Mouse (Mus musculus): ENCODE measurements around the gene Pgp. TPM values are rescaled to one million over a fixed set of nuclear protein-coding genes. Genes with fewer than 3 reads are reported as not detected.
A peak's percentile ranks its signal among the peaks of the same experiment; 100 is the strongest.

The Pgp gene
- total RNA-seq, 2 experiments from 2014 or later = 60.4 to 75.1 TPM

DNA sequence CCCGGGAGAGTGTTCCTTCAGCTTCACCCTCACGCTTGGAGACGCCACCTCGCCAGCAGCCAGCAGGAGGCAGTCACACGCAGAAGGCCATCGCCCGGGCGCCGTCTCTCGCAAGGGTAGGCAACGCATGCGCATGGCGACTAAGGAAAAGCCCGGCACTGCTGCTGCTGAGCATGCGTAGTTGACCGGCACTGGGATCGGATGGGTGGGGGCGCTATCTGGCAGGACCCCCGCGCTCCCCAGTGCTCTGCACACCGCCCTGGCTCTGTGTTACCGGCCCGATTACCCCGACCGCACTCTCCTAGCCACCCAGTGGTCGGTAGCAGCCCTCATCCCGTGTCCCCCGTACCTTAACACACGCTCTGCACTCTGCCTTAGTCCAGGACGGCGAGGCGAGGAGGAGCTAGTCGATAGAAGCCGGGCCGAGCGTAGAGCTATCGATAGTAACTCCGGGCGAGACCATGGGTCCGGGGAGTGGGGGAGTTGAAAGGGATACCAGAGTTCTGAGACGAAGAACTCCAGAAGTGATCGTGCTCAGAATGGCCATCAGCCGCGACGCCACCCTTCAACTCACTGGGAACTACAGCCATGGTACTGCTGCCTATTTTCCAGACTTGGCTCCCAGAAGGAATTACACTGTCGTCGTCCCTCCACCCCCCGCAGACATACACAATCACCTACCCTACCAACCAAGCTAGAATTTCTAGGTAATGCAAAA is 8.6 kb downstream of the Pgp start, which contains the start of gene Mlst8:
Gene Mlst8 (minus strand): TSS at position 416 of the 718 bp plus-strand sequence.
- DNase-seq (ENCODE audit: low spot score in 2 of 2) = peak; percentile 98
- intact Hi-C loops (cut with DNase I) = loop anchor here (5.0 kb wide), 1 partner anchor 33 kb away; no protein-coding TSS in a partner anchor

DNA sequence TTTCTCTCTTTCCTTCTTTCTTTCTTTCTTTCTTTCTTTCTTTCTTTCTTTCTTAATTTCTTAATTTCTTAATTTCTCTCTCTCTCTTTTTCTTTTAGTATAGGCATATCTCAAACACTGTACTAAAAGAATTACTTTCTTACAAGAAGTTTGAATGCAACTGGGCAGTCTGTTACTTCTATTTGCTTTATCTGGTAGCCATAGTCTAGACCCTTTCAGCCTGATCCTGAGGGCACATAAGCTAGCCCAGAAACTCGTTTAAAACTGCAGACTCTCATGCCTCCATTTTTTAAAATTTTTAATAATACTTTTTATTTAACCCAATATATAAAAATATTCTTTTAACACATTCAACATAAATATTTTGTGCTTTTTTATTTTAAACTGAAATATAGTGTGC is 9.2 kb downstream of the Pgp start:
- intact Hi-C loops (cut with DNase I) = loop anchor here (5.0 kb wide), 1 partner anchor 33 kb away; no protein-coding TSS in a partner anchor
- DNase-seq (ENCODE audit: low spot score in 2 of 2) = no peak

DNA sequence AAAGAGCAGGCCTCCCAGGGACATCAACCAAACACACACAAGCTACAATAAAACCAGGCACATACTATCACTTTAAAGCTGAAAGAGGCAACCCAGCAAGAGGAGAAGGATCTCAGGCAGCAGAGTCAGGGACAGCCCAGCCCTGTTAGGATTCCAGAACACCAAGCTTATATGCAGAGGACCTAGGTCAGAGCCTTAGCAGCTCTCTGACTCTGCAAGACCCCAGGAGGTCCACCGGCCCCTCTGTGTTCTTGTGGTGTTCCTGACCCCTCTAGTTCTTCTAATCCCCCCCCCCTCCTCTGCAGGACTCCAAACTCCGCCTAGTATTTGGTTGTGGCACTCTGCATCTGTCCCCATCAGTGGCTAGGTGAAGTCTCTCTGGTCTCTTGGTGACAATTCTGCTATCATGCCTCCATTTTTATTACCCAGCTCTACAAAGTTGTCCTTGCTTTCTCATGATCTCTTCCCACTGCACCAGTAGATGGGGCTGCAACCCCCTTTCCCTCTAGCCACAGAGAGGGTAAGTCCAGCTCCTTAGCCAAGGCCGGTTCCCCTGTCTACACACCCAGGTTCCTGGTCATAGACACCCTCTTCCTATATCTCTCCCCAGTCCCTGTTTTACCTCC is 10.1 kb downstream of the Pgp start:
- no peak for DNase-seq (ENCODE audit: low spot score in 2 of 2)
- intact Hi-C loops (cut with DNase I) = no loop called here

DNA sequence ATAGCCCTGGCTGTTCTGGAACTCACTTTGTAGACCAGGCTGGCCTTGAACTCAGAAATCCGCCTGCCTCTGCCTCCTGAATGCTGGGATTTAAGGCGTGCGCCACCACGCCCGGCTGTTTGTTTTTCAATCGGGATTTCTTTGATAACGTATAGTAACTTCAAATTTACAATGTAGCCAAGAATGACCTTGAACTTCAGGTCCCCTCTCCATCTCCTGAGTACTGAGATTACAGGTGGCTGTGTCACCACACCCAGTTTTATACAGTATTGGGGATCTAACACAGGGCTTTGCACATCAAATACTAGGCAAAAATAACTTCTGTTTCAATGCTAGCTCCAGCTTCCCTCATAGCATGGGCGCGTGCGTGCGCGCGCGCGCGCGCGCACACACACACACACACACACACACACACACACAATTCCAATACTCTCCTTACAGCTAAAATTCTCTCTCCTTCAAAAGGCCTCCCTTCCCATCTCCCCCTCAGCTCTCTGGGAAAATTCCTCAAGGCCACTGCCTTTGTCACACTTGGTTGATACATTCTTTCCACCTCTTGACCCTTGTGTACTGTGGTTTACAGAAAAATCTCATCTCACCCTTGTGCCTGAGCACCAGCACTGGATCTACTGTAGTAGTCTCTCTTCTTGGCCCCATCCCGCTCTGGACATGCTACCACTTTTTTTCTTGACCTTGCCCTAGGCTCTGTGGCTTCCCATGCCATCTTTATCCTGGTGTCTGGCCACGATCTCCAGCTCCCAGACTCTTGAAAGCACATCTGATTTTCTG is 11.0 kb downstream of the Pgp start:
- intact Hi-C loops (cut with DNase I) = no loop called here
- no peak for DNase-seq (ENCODE audit: low spot score in 2 of 2)

DNA sequence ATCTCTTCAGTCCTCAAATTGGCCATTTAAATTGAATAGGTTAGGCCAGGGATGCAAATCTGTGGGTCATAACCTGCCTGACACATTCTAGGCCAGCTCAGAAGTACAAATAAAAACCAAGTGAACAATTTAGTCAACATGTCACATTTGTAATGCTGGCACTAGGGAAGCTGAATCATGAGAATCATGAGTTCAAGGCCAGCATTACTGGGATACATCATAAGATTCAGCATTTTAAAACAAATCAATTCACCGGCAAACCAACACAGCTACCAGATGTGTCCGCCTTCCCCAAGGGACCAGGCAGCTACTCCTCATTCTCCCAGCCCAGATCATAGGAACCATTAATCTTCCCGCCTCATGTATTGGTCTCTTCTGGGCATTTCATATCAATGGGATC is 13.3 kb downstream of the Pgp start:
- DNase-seq (ENCODE audit: low spot score in 2 of 2) = no peak
- intact Hi-C loops (cut with DNase I) = no loop called here

DNA sequence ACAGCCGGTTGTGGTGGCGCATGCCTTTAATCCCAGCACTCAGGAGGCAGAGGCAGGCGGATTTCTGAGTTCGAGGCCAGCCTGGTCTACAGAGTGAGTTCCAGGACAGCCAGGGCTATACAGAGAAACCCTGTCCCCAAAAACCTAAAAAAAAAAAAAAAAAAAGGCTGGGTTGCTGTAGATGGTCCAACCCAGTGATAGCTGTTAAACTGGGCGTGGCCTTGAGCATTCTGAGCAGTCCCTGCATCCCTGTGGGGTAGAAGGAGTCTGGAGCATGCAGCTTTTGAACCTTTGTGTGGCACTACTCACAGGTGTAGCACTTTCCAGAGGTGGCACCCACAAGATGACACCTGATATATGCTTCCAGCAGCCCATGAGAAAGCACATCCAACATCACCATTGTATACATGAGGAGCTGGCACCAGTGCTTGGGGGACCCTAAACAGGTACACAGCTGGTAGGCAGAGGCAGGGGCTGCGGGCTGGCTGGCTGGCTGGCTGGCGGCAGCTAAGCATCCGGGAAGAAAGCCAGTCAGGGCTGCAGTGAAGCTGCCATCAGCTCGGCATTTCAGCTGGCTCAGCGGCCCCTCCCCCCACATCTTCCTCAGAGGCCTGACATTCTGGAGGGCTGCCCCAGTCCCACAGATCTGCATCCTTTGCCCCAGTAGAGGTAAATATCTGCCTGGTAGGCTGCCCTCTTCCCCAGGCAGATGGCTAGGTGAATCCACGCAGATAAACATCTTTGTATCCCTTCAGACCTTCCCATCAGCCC is 15.1 kb downstream of the Pgp start:
- intact Hi-C loops (cut with DNase I) = no loop called here
- DNase-seq (ENCODE audit: low spot score in 2 of 2) = no peak

DNA sequence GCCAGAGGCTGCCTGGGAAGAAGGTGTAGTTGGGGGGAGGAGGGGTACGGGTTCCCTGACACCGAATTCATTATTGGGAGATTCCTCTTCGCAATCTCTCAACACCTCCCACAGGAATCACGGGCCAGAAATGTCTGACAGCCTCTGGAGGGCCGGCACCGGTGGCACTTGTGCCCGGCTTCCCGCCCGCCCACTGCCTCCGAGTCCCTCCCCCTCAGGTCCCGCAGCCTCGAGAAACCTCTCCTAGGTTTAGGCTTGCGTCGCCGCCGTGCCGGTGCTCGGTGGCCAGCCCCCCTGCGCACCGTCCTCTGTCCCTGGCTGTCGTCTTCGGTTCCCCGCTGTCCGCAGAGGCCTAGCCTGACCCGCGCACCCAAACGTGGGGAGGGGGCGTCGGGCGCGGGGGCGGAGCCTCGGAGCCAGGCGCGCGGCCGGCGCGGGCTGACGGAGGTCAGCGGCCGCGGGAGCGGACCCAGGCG is 18.0 kb downstream of the Pgp start, which contains the start of gene Caskin1:
Gene Caskin1 (plus strand): TSS at position 416 of the 476 bp plus-strand sequence.
- intact Hi-C loops (cut with DNase I) = no loop called here
- DNase-seq (ENCODE audit: low spot score in 2 of 2) = peak; percentile 60 to 72

DNA sequence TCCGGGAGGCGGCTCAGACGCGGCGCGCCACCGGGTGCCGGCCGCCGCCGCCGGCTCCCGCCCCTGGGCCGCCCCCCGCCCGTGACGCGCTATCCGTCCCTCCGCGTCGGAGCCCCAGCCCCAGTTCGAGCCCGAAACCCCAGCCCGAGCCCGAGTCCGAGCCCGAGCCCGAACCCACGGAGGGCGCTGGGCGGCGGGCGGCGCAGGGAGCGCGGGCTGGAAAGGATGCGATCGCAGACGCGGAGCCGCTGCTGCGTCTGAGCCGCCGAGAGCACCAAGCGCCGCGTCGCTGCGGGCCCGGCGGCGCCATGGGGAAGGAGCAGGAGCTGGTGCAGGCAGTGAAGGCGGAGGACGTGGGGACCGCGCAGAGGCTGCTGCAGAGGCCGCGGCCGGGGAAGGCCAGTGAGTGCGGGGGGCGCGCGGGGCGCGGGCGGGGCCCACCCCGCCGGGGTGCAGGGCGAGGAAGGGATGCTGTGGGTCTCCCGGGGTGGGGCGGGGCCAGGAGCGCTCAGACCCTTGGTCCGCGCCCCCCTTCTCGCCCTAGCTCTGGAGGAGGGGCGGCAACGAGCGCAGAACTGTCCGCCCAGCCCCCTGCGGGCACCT is 18.6 kb downstream of the Pgp start:
- DNase-seq (ENCODE audit: low spot score in 2 of 2) = peak in 1 of 2 experiments; percentile 76
- intact Hi-C loops (cut with DNase I) = no loop called here

DNA sequence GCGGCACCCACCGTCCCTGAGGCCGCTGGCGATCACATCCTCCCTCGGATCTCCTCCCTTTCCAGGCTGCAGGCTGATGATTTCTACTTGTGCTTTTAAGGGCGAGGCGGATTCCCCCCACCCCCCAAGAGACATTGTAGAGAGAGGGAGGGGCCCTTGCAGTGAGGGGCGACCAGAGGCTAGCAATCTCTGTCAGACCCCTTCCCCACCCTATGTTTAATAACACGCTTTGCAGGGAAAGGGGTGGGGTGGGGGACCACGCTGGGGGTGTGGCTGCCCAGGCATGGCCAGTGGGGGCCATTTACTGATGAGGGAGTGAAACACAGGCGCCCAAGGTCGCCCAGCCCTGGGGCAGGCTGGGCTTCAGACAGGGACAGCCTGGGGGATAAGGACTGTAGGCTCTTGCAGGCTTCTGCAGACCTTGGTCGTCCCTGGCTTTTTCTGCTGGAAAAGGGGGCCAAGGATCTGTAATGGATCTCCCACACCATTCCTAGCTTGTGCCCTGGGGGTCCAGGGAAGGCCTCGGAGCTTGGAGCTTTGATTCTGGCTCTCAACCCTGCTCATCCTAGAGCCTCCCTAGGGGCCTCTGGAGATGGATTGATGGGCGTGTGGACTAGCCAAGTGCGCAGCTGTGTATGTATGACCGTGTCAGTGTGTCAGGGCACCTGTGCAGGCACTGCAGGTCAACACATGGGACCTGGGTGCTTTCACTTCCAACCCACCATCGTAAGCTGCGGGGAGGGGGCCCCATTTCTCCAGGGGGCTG is 19.3 kb downstream of the Pgp start:
- intact Hi-C loops (cut with DNase I) = no loop called here
- DNase-seq (ENCODE audit: low spot score in 2 of 2) = peak; percentile 6 to 7

DNA sequence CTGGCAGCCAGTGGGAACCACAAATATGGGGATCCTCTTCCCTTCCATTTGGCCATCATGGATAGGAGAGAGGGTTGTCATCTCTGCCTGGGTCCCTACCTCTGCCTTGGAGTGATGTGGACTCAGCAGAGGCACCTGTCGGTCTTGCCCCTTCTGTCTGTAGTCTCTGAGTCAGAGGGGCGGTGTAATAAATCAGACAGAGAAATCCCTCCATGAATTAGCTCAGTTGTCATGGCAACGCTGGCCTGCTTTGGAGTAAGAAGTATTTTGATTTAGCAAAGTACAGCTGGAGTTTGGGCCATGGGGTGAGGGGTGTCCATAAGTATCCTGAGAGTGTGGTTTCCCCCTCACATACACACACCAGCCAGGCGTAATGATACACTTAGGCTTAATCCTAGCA is 20.2 kb downstream of the Pgp start:
- intact Hi-C loops (cut with DNase I) = no loop called here
- peak; percentile 6 to 26 for DNase-seq (ENCODE audit: low spot score in 2 of 2)

DNA sequence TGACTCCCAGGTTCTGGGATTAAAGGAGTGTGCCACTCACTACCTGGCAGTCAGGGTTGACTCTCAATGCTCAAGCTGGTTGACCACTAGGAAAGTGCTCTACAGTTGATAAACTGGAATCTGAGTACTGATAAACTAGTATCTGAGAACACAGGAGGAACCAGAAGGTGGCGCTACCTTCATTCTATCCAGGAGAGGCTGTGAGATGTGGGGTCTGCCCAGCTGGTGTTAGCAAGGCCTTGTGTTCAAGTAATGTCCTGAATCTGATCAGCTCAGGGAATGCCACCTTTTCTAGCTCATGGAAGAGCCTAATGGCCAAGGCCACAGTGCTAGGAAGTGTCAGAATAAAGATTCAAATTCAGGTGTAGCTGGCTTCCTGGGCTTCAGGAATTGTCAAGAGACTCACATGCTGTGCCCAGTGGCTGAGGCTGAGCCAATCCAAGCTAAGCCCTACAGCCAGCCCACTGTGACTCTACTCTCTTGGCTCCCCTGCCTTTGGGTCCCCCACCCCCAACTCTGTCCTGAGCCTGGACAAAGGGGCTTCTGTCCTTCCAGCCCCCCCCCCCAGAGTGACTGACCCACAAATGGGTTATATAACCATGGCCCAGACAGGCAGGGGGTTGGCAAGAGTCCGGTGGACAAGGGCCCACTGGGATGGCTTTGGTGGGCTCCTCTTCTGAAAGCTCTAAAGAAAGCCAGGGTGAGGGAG is 24.6 kb downstream of the Pgp start:
- intact Hi-C loops (cut with DNase I) = no loop called here

DNA sequence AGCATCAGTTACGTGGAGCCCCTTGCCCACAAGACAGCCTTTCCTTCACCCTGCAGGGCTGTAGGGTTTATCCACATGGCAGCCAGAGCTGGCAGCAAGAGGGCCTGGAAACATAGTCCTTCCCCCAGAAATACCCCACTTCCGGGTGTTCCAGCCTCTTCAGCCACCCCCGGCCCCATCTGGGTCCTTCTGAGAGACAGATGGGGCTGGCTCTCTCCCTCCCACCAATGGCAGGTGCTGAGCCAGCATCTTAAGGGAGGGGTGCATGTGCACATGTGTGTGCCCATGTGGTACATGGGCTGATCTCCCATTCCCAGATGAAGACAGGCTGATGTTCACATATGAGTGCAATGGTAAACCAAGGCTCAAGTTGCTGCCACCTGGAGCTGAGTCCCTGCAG is 25.3 kb downstream of the Pgp start:
- intact Hi-C loops (cut with DNase I) = no loop called here
- DNase-seq (ENCODE audit: low spot score in 2 of 2) = peak; percentile 80 to 84

More for the DNA sequence above, 24.6 kb downstream of the Pgp start:
- no peak for DNase-seq (ENCODE audit: low spot score in 2 of 2)

DNA sequence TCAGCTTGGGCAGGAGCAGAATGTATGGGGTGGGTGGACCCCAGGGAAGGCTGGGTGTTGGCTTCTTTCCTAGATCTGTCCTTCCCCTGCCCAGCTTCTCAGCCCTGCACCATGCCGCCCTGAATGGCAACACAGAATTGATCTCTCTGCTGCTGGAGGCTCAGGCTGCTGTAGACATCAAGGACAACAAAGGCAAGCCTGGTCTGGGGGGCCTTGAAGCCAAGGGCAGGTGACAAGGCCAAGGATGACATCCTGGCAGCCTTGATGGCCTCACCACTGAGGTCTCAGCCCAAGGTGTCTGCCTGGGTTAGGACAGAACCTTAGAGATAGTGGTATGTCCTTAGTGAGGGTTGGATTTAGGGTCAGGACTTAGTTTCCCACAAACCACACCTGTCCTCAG is 25.8 kb downstream of the Pgp start:
- DNase-seq (ENCODE audit: low spot score in 2 of 2) = no peak
- intact Hi-C loops (cut with DNase I) = no loop called here

DNA sequence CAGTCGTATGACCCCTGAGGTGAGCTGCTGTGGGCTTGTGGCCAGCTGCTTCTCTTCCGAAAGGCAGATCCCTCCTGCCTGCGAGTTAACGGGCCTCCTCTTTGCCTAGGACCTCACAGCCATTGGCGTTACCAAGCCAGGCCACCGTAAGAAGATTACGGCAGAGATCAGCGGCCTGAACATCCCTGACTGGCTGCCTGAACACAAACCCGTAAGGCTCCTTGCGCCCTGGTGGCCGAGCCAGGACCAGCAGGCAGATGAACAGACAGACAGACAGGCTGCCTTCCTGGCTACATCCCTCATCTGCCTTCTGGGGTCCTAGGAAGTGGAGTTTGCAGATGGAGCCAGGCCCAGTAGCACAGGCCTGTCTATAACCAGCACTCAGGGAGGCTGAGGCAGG is 32.0 kb downstream of the Pgp start:
- intact Hi-C loops (cut with DNase I) = no loop called here
- DNase-seq (ENCODE audit: low spot score in 2 of 2) = no peak

DNA sequence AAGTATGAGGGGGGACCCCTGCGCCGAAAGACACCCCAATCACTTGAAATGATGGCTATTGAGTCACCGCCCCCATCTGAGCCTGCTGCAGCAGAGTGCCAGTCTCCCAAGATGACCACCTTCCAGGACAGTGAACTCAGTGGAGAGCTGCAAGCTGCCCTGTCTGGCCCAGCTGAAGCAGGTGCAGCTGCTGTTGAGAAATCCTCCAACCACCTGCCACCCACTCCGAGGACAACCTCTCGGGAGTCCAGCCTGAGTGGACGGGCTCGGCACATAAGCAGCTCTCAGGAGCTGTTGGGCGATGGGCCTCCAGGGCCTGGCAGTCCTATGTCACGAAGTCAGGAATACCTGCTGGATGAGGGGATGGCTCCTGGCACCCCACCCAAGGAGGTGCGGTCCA is 33.9 kb downstream of the Pgp start:
- no peak for DNase-seq (ENCODE audit: low spot score in 2 of 2)
- intact Hi-C loops (cut with DNase I) = no loop called here

DNA sequence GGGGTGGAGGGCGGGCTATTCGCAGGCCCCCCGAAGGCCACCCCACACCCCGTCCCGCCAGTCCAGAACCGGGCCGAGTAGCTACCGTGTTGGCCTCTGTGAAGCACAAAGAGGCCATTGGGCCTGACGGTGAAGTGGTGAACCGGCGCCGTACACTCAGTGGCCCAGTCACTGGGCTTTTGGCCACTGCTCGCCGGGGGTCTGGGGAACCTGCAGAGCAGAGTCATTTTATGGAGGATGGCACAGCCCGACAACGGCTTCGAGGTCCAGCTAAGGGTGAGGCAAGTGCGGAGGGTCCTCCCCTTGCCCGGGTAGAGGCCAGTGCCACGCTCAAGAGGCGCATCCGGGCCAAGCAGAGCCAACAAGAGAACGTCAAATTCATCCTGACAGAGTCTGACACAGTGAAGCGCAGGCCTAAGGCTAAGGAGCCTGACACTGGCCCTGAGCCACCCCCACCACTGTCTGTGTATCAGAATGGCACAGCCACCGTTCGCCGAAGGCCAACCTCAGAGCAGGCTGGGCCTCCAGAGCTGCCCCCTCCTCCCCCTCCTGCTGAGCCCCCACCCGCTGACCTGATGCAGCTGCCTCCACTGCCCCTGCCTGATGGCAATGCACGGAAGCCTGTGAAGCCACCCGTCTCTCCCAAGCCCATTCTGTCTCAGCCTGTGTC is 35.2 kb downstream of the Pgp start:
- no peak for DNase-seq (ENCODE audit: low spot score in 2 of 2)
- intact Hi-C loops (cut with DNase I) = no loop called here

DNA sequence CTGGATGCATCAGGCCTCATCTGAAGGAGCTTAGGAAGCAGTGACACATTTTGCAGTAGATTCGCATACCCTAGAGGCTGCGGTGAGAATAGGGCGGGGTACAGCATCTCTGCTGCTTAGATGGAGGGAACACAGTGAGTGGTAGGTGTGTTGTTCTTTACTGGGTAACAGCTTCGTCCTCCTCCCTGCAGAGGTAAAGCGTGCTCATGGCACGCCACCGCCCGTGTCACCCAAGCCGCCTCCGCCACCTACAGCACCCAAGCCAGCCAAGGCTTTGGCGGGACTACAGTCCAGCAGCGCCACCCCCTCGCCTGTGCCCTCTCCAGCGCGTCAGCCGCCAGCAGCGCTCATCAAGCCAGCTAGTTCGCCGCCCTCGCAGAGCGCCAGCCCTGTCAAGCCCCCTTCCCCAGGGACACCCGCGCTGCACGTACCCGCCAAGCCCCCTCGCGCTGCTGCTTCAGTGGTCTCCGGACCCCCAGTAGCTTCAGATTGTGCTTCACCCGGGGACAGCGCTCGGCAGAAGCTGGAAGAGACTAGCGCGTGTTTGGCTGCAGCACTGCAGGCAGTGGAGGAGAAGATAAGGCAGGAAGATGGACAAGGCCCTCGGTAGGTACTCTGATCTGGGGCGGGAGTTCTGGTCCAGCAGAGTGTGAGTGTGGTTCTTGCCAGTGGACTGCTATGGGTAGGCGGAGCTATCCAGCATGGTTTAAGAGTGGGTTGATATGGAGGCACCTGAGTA is 36.3 kb downstream of the Pgp start:
- peak; percentile 81 to 87 for DNase-seq (ENCODE audit: low spot score in 2 of 2)
- intact Hi-C loops (cut with DNase I) = no loop called here
